Mouse (Mus musculus): Measurements from ENCODE around the gene Ap2b1. TPM values are rescaled to one million over a fixed set of nuclear protein-coding genes. Genes with fewer than 3 reads are reported as not detected.

Ap2b1 gene
- total and polyA plus RNA-seq, 2 experiments from 2014 or later = 94.8 to 209 TPM

GRCm38 (mm10) chr11:83418566-83418965, 119.7 kb downstream of the Ap2b1 start:
- no peaks in the 10 kb centered on the region; the same call in 1 of the 2 replicates for H3K4me1 ChIP-seq (ENCODE audit: insufficient read depth, low read length)
- peak; percentile 51 for TF ChIP-seq CTCF (IDR thresholded peaks at IDR 0.05; ENCODE audit: low read depth)
- peak overlapping the region; percentile 40 for H3K4me2 ChIP-seq (ENCODE audit: low read depth, low read length)
- peak overlapping the region; percentile 6; the same call in 1 of the 2 replicates for H3K9ac ChIP-seq (replicated peaks; ENCODE audit: low read length)
- H3K36me3 ChIP-seq (ENCODE audit: insufficient read depth, low read length) = no peaks in the 10 kb centered on the region
- no peaks in the 10 kb centered on the region for H3K9me3 ChIP-seq (ENCODE audit: low read length)
- DNase-seq (ENCODE audit: low spot score) (peak; percentile 77), ATAC-seq (peak; percentile 73)
- peak overlapping the region; percentile 4 for H3K4me3 ChIP-seq (ENCODE audit: low read length)
- WGBS = 6% methylated on average over 38 of the region's 38 CpGs
- no peak overlapping the region for H3K27ac ChIP-seq
- no peaks in the 10 kb centered on the region; the same call in 1 of the 2 replicates for H3K27me3 ChIP-seq (ENCODE audit: insufficient read depth, low read length)

- H3K4me1 ChIP-seq (ENCODE audit: insufficient read depth, low read length) = no peaks in the 10 kb centered on the region; the same call in 1 of the 2 replicates
- ATAC-seq (0 out of 2 replicates have a peak, but pooled peaks have one; percentile 2), DNase-seq (ENCODE audit: low spot score) (peak; percentile 28)
- no peak overlapping the region for H3K9ac ChIP-seq (replicated peaks; ENCODE audit: low read length)
- H3K9me3 ChIP-seq (ENCODE audit: low read length) = no peaks in the 10 kb centered on the region
- TF ChIP-seq CTCF (IDR thresholded peaks at IDR 0.05; ENCODE audit: low read depth) = peak; percentile 52
- no peaks in the 10 kb centered on the region for H3K36me3 ChIP-seq (ENCODE audit: insufficient read depth, low read length)
- no peaks in the 10 kb centered on the region; the same call in 1 of the 2 replicates for H3K27me3 ChIP-seq (ENCODE audit: insufficient read depth, low read length)
- no peak overlapping the region for H3K4me3 ChIP-seq (ENCODE audit: low read length)
- no peak overlapping the region for H3K4me2 ChIP-seq (ENCODE audit: low read depth, low read length)
- H3K27ac ChIP-seq = no peak overlapping the region
- 34% methylated on average over 4 of the region's 4 CpGs for WGBS
These were observed 121.5 kb downstream of the Ap2b1 start for GRCm38 (mm10) chr11:83420338-83420737.

- Histone ChIP-seq H3K9me3 (ENCODE audit: low read length) (no peaks in the 10 kb centered on the region), H3K4me2 (ENCODE audit: low read depth, low read length) (no peak overlapping the region), H3K4me1 (ENCODE audit: insufficient read depth, low read length) (no peaks in the 10 kb centered on the region; the same call in 1 of the 2 replicates), H3K4me3 (ENCODE audit: low read length) (no peak overlapping the region), H3K36me3 (ENCODE audit: insufficient read depth, low read length) (no peaks in the 10 kb centered on the region), H3K27ac (no peak overlapping the region), H3K9ac (replicated peaks; ENCODE audit: low read length) (no peak overlapping the region), H3K27me3 (ENCODE audit: insufficient read depth, low read length) (no peaks in the 10 kb centered on the region; the same call in 1 of the 2 replicates)
- TF ChIP-seq CTCF (IDR thresholded peaks at IDR 0.05; ENCODE audit: low read depth) = no peak
- 16% methylated on average over 9 of the region's 9 CpGs for WGBS
- peak; percentile 51 for DNase-seq (ENCODE audit: low spot score)
- no peak for ATAC-seq
These were observed 122.5 kb downstream of the Ap2b1 start for GRCm38 (mm10) chr11:83421305-83421704.

- Histone ChIP-seq H3K9me3 (ENCODE audit: low read length) (no peaks in the 10 kb centered on the region), H3K4me1 (ENCODE audit: insufficient read depth, low read length) (no peaks in the 10 kb centered on the region), H3K27ac (no peak overlapping the region), H3K36me3 (ENCODE audit: insufficient read depth, low read length) (no peaks in the 10 kb centered on the region), H3K27me3 (ENCODE audit: insufficient read depth, low read length) (no peaks in the 10 kb centered on the region; the same call in 1 of the 2 replicates), H3K4me3 (ENCODE audit: low read length) (no peak overlapping the region), H3K9ac (replicated peaks; ENCODE audit: low read length) (no peak overlapping the region), H3K4me2 (ENCODE audit: low read depth, low read length) (no peak overlapping the region)
- 10% methylated on average over 8 of the region's 8 CpGs for WGBS
- ATAC-seq (peak; percentile 73; the same call in 1 of the 2 replicates), DNase-seq (ENCODE audit: low spot score) (peak; percentile 88)
- TF ChIP-seq CTCF (IDR thresholded peaks at IDR 0.05; ENCODE audit: low read depth) = peak; percentile 96
These were observed 125.9 kb downstream of the Ap2b1 start for GRCm38 (mm10) chr11:83424681-83425080.

- H3K4me3 ChIP-seq (ENCODE audit: low read length) = 0 out of 2 replicates have a peak overlapping the region, but pooled peaks have one; percentile 7
- no peak for TF ChIP-seq CTCF (IDR thresholded peaks at IDR 0.05; ENCODE audit: low read depth)
- no peaks in the 10 kb centered on the region for H3K27me3 ChIP-seq (ENCODE audit: insufficient read depth, low read length)
- no peaks in the 10 kb centered on the region for H3K9me3 ChIP-seq (ENCODE audit: low read length)
- no peak for ATAC-seq
- 47% methylated on average over 17 of the region's 17 CpGs for WGBS
- no peak for DNase-seq (ENCODE audit: low spot score)
- no peaks in the 10 kb centered on the region for H3K4me1 ChIP-seq (ENCODE audit: insufficient read depth, low read length)
- peak overlapping the region; percentile 37 for H3K4me2 ChIP-seq (ENCODE audit: low read depth, low read length)
- H3K9ac ChIP-seq (replicated peaks; ENCODE audit: low read length) = no peak overlapping the region
- no peak overlapping the region for H3K27ac ChIP-seq
- no peaks in the 10 kb centered on the region for H3K36me3 ChIP-seq (ENCODE audit: insufficient read depth, low read length)
These were observed 128.1 kb downstream of the Ap2b1 start for GRCm38 (mm10) chr11:83426964-83427363.

- Histone ChIP-seq H3K27ac (no peak within 1 kb of the TSS), H3K4me2 (ENCODE audit: low read depth, low read length) (0 out of 2 replicates have a peak within 1 kb of the TSS, but pooled peaks have one; percentile 4), H3K4me3 (ENCODE audit: low read length) (no peak within 1 kb of the TSS), H3K9me3 (ENCODE audit: low read length) (no peaks in the 10 kb centered on the region), H3K4me1 (ENCODE audit: insufficient read depth, low read length) (no peaks in the 10 kb centered on the region), H3K36me3 (ENCODE audit: insufficient read depth, low read length) (no peaks in the 10 kb centered on the region), H3K9ac (replicated peaks; ENCODE audit: low read length) (0 out of 2 replicates have a peak within 1 kb of the TSS, but pooled peaks have one; percentile 9), H3K27me3 (ENCODE audit: insufficient read depth, low read length) (no peaks in the 10 kb centered on the region)
- 43% methylated on average over 5 of the region's 5 CpGs for WGBS
- ATAC-seq = no peak
- DNase-seq (ENCODE audit: low spot score) = no peak
- TF ChIP-seq CTCF (IDR thresholded peaks at IDR 0.05; ENCODE audit: low read depth) = no peak
These were observed 130.5 kb downstream of the Ap2b1 start, which contains the start of gene Gas2l2 for GRCm38 (mm10) chr11:83429355-83429754. Gene Gas2l2, minus strand, starts transcription at chr11:83429455.

- no peak for TF ChIP-seq CTCF (IDR thresholded peaks at IDR 0.05; ENCODE audit: low read depth)
- no peak overlapping the region for H3K27ac ChIP-seq
- no peaks in the 10 kb centered on the region for H3K27me3 ChIP-seq (ENCODE audit: insufficient read depth, low read length)
- no peak overlapping the region for H3K9ac ChIP-seq (replicated peaks; ENCODE audit: low read length)
- H3K4me3 ChIP-seq (ENCODE audit: low read length) = no peak overlapping the region
- H3K9me3 ChIP-seq (ENCODE audit: low read length) = no peaks in the 10 kb centered on the region
- WGBS = 79% methylated on average over 2 of the region's 2 CpGs
- ATAC-seq (no peak), DNase-seq (ENCODE audit: low spot score) (no peak)
- H3K4me1 ChIP-seq (ENCODE audit: insufficient read depth, low read length) = no peaks in the 10 kb centered on the region
- no peak overlapping the region for H3K4me2 ChIP-seq (ENCODE audit: low read depth, low read length)
- no peaks in the 10 kb centered on the region for H3K36me3 ChIP-seq (ENCODE audit: insufficient read depth, low read length)
These were observed 133.7 kb downstream of the Ap2b1 start for GRCm38 (mm10) chr11:83432533-83432932.
